Mouse (Mus musculus): ENCODE data around the gene Trim60.

DNA sequence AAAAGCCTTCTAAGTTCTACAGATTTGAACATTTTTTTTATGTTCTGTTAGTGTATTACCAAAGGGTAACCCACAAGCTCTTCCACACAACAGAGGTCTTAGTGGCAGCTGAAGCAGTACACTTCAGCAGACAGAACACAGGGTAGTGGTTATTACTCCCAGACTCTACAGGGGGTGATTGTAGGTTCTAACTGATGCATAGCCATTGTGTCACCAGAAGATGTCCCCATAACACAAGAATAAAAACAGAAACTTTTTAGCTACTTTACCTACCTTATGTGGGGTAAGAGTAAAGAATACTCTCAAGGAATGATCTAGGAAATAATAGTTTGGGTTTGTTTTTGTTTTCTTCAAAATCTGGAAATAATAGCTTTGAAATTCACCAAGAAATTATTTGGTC is 55.5 kb downstream of the Trim60 start:
- TF ChIP-seq POLR2A (IDR thresholded peaks at IDR 0.05; ENCODE audit: low read depth, low read length) (no peak), CTCF (IDR thresholded peaks at IDR 0.05; ENCODE audit: borderline replicate concordance, insufficient read depth, low read length) (no peak)

Measured in embryonic fibroblast, embryonic 13.5 days (primary cell).